Mouse (Mus musculus): ENCODE results near the gene Kcna4.

- no peak for TF ChIP-seq CTCF (IDR thresholded peaks at IDR 0.05)
- no peak for TF ChIP-seq EP300 (IDR thresholded peaks at IDR 0.05; ENCODE audit: insufficient read depth, low read depth, low read length)
Observed at GRCm38 (mm10) chr2:107290697-107291019, 219 bp downstream of the Kcna4 start.
